Mouse (Mus musculus) spleen, adult 2 months (tissue): ENCODE data around the gene Alcam. TPM values are rescaled to one million over a fixed set of nuclear protein-coding genes. Genes with fewer than 3 reads are reported as not detected.

Experiments used
- DNase-seq, 2 experiments: peaks; one replicate each; pipeline versions ENCODE4 v3.0.0 to v3.0.0-alpha.2; 2012 to 2021; ENCODE audit warnings: low spot score in 2 of 2, low read depth in 1 of 2
- H3K27ac ChIP-seq: fragments of 200-500 bp; 2 replicates; pipeline ENCODE4 v1.5.1; 2012; ENCODE audit warnings: low read length, inconsistent platforms; ENCODE audit not compliant: insufficient read depth
- H3K27me3 ChIP-seq: fragments of 200-500 bp; 2 replicates; pipeline ENCODE4 v1.6.1; 2012; ENCODE audit warnings: mild to moderate bottlenecking, moderate library complexity, low read length, inconsistent platforms; ENCODE audit not compliant: control insufficient read depth, insufficient read depth
- H3K36me3 ChIP-seq: fragments of 200-500 bp; 2 replicates; pipeline ENCODE4 v1.6.1; 2012; ENCODE audit warnings: mild to moderate bottlenecking, low read length, inconsistent platforms; ENCODE audit not compliant: control insufficient read depth, insufficient read depth
- H3K4me1 ChIP-seq: fragments of 200-500 bp; 2 replicates; pipeline ENCODE4 v1.6.1; 2011; ENCODE audit warnings: inconsistent platforms; ENCODE audit not compliant: control insufficient read depth, insufficient read depth, insufficient read length
- H3K4me3 ChIP-seq: fragments of 200-500 bp; 2 replicates; pipeline ENCODE4 v1.5.1; 2011; ENCODE audit warnings: mild to moderate bottlenecking, inconsistent platforms; ENCODE audit not compliant: insufficient read depth, insufficient read length; ENCODE audit errors: extremely low read depth
- CTCF ChIP-seq: fragments of 200-500 bp; IDR thresholded peaks from 2 replicates; pipeline ENCODE4 v1.5.1; 2011; ENCODE audit warnings: mild to moderate bottlenecking, inconsistent platforms; ENCODE audit not compliant: insufficient read depth, insufficient read length, insufficient replicate concordance; ENCODE audit errors: extremely low read depth
- POLR2A ChIP-seq: fragments of 200-500 bp; IDR thresholded peaks from 2 replicates; pipeline ENCODE4 v1.6.1; 2011; ENCODE audit warnings: low read depth, low read length, inconsistent platforms
- WGBS: fragments of 180-500 bp; shearing (Covaris S2); methylation state at CpG from one replicate; pipeline ENCODE4 v1.1.7; 2018; 5-methylcytosine and 5-hydroxymethylcytosine counted together
- polyA plus RNA-seq: library from polyadenylated mRNA; depleted of rRNA; stranded (reverse); fragments of >200 nt; gene quantifications from 2 replicates; pipeline ENCODE4 v1.2.3, GENCODE M21; 2012

Alcam gene
- polyA plus RNA-seq, 1 experiment = 2.8 TPM

DNA sequence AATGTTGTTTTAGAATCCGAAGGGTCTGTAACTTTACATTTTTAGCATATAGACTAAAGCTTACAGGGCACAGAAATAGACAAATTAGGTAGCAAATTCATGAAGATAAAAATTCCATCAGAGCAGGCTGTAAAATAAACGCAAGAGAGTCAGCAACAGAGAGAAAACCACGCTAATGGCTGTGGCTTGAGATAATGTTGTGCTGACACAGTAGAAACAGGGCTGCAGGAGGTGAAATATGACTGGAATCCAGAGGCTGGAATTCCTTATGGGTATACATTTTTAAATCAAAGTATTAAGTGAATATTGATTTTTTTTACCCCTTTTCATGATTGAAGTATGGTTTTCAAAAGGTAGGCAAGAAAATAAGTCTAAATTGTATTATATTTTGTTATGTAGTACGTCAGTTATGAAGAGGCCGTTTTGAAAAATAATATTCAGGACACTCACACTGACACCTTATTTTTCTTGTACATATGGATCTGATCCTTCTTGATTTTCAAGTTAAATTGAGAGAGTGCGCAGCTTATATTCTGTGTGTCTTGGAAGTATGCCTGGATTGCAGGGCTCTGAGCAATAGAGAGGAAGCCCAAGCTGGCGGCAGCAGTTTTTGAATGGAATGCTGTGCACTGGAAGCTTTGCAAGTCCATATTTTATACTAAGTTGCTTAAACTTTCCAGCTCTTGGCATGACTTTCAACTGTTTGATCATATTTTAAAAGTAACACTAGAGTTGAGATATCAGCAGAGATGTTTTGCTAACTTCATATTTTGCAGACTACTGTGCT lies 74.9 kb downstream of the Alcam start:
- H3K4me1 ChIP-seq = no peaks in the 10 kb centered on the region
- TF ChIP-seq POLR2A (no peak), CTCF (no peak)
- WGBS = 87% methylated on average over 7 of the region's 7 CpGs
- no peaks in the 10 kb centered on the region for H3K36me3 ChIP-seq
- H3K4me3 ChIP-seq = no peak overlapping the region
- H3K27me3 ChIP-seq = no peaks in the 10 kb centered on the region
- DNase-seq = no peak
- no peak overlapping the region for H3K27ac ChIP-seq

- WGBS = 85% methylated on average over 2 of the region's 2 CpGs
- Histone ChIP-seq H3K27ac (no peak overlapping the region), H3K4me3 (no peak overlapping the region), H3K27me3 (no peaks in the 10 kb centered on the region), H3K36me3 (no peaks in the 10 kb centered on the region), H3K4me1 (no peaks in the 10 kb centered on the region)
- TF ChIP-seq POLR2A (no peak), CTCF (no peak)
- DNase-seq = no peak
Measured at GRCm38 (mm10) chr16:52376827-52377226, 77.0 kb downstream of the Alcam start.

DNA sequence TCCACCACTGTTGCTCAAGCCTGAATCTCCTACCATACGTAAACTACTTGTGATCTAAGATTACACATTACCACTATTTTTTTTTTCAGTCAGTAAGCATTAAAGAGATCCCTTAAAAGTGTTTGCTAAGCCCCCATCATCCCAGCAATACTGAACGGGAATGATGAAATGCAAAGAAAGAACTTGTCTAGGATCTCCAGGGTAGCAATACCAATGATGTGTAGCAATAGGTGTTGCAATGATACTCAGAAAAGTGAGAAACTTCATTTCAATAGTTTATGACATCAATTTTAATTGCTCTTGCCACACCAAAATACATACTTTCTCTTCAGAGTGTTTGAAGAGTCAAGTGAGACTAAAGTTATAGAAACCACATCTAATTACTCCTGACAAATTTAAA lies 81.9 kb downstream of the Alcam start:
- TF ChIP-seq POLR2A (no peak), CTCF (no peak)
- WGBS = 86% methylated on average over 2 of the region's 2 CpGs
- Histone ChIP-seq H3K4me1 (no peaks in the 10 kb centered on the region), H3K36me3 (no peaks in the 10 kb centered on the region), H3K4me3 (no peak overlapping the region), H3K27me3 (no peaks in the 10 kb centered on the region), H3K27ac (no peak overlapping the region)
- no peak for DNase-seq

DNA sequence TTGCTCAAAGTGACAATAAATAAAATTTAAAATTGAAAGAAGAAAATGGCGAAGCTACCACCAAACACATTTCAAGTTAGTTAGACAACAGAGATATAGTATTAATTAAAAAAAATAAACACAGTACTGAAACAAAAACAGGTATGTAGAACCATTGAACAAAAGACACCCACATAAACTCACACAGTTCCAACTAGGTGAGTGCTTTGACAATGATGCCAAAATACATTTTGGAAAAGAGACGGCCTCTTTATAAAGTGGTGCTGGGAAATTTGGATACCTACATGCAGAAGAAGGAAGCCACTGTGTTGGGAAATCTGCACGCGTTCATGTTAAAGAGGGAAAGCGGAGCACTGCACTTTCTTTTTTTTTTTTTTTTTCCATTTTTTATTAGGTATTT lies 85.4 kb downstream of the Alcam start:
- TF ChIP-seq POLR2A = no peak
- TF ChIP-seq CTCF = no peak
- Histone ChIP-seq H3K36me3 (no peaks in the 10 kb centered on the region), H3K27me3 (no peaks in the 10 kb centered on the region), H3K4me1 (no peaks in the 10 kb centered on the region), H3K27ac (no peak overlapping the region), H3K4me3 (no peak overlapping the region)
- DNase-seq = no peak
- WGBS = 95% methylated on average over 5 of the region's 5 CpGs

GRCm38 (mm10) chr16:52366915-52367314 lies 87.0 kb downstream of the Alcam start:
- TF ChIP-seq POLR2A = no peak
- no peak for TF ChIP-seq CTCF

GRCm38 (mm10) chr16:52363944-52364511 lies 89.8 kb downstream of the Alcam start:
- DNase-seq = no peak
- no peak overlapping the region for H3K4me3 ChIP-seq
- no peaks in the 10 kb centered on the region for H3K36me3 ChIP-seq
- no peaks in the 10 kb centered on the region for H3K27me3 ChIP-seq
- TF ChIP-seq CTCF (no peak), POLR2A (no peak)
- no peaks in the 10 kb centered on the region for H3K4me1 ChIP-seq
- no peak overlapping the region for H3K27ac ChIP-seq
- WGBS = 97% methylated on average over 4 of the region's 4 CpGs

More at GRCm38 (mm10) chr16:52366915-52367314, 87.0 kb downstream of the Alcam start:
- WGBS = 88% methylated on average over 4 of the region's 4 CpGs
- H3K4me1 ChIP-seq = no peaks in the 10 kb centered on the region
- no peak overlapping the region for H3K4me3 ChIP-seq
- DNase-seq = no peak
- no peaks in the 10 kb centered on the region for H3K36me3 ChIP-seq
- H3K27ac ChIP-seq = no peak overlapping the region
- no peaks in the 10 kb centered on the region for H3K27me3 ChIP-seq
